Mouse (Mus musculus): ENCODE measurements around the gene Clnk. TPM values are rescaled to one million over a fixed set of nuclear protein-coding genes. Genes with fewer than 3 reads are reported as not detected.
A peak's percentile ranks its signal among the peaks of the same experiment; 100 is the strongest.

The Clnk gene
- polyA plus RNA-seq, 1 experiment from 2014 or later: not detected

DNA sequence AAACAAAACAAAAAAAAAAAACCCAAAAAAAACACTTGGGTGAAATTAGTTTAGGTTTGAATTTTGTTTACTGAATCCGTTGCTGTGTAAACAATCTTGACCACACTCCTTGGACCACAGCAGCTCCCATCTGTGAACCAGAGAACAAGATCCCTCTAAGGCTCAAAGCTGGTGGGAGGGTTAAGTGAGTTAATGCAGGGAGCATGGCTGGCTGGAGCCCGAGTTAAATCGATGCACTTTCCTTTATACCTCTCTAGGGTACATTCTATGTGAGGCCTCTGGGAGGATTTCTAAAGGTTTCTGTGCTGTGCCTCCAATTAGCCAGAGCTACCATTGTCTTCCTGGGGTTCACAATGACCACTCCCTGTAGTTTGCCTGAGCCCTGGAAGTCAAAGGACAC is 1.2 kb downstream of the Clnk start:
- Histone ChIP-seq H3K4me2 (no peak overlapping the region), H3K4me1 (replicated peaks) (peaks cover 13% of the 10 kb centered on the region), H3K9ac (replicated peaks) (no peak overlapping the region), H3K36me3 (no peaks in the 10 kb centered on the region), H3K9me3 (no peaks in the 10 kb centered on the region), H3K27ac (no peak overlapping the region), H3K27me3 (no peaks in the 10 kb centered on the region), H3K4me3 (replicated peaks) (no peak overlapping the region)
- ATAC-seq (ENCODE audit: insufficient number of reproducible peaks, insufficient read depth, low FRiP score, low TSS enrichment, low read depth): no peak
- WGBS: 43% methylated on average over 3 of the region's 3 CpGs

GRCm38 (mm10) chr5:38874931-38875330 is 1.7 kb downstream of the Clnk start:
- Histone ChIP-seq H3K27ac (no peak overlapping the region), H3K27me3 (no peaks in the 10 kb centered on the region), H3K9ac (replicated peaks) (no peak overlapping the region), H3K4me1 (replicated peaks) (peaks cover 8% of the 10 kb centered on the region), H3K36me3 (no peaks in the 10 kb centered on the region), H3K9me3 (no peaks in the 10 kb centered on the region), H3K4me3 (replicated peaks) (no peak overlapping the region), H3K4me2 (no peak overlapping the region)
- WGBS: 36% methylated on average over 1 of the region's 1 CpGs
- ATAC-seq (ENCODE audit: insufficient number of reproducible peaks, insufficient read depth, low FRiP score, low TSS enrichment, low read depth): no peak

- Histone ChIP-seq H3K9ac (replicated peaks) (no peak overlapping the region), H3K9me3 (no peaks in the 10 kb centered on the region), H3K36me3 (no peaks in the 10 kb centered on the region), H3K27me3 (no peaks in the 10 kb centered on the region), H3K4me2 (no peak overlapping the region), H3K4me1 (replicated peaks) (peaks cover 8% of the 10 kb centered on the region), H3K27ac (no peak overlapping the region), H3K4me3 (replicated peaks) (no peak overlapping the region)
- WGBS: 95% methylated on average over 3 of the region's 3 CpGs
- no peak for ATAC-seq (ENCODE audit: insufficient number of reproducible peaks, insufficient read depth, low FRiP score, low TSS enrichment, low read depth)
Observed at GRCm38 (mm10) chr5:38872906-38873305, 3.7 kb downstream of the Clnk start.

- no peak overlapping the region for H3K4me2 ChIP-seq
- H3K9ac ChIP-seq (replicated peaks): no peak overlapping the region
- no peak for ATAC-seq (ENCODE audit: insufficient number of reproducible peaks, insufficient read depth, low FRiP score, low TSS enrichment, low read depth)
- peaks cover 8% of the 10 kb centered on the region for H3K4me1 ChIP-seq (replicated peaks)
- 33% methylated on average over 2 of the region's 2 CpGs for WGBS
- no peaks in the 10 kb centered on the region for H3K36me3 ChIP-seq
- H3K4me3 ChIP-seq (replicated peaks): no peak overlapping the region
- no peaks in the 10 kb centered on the region for H3K27me3 ChIP-seq
- H3K9me3 ChIP-seq: no peaks in the 10 kb centered on the region
- H3K27ac ChIP-seq: no peak overlapping the region
Observed at GRCm38 (mm10) chr5:38871591-38871990, 5.0 kb downstream of the Clnk start.

GRCm38 (mm10) chr5:38870485-38870884 is 6.1 kb downstream of the Clnk start:
- 86% methylated on average over 12 of the region's 12 CpGs for WGBS
- Histone ChIP-seq H3K4me1 (replicated peaks) (peaks cover 4% of the 10 kb centered on the region), H3K9ac (replicated peaks) (no peak overlapping the region), H3K4me2 (no peak overlapping the region), H3K9me3 (no peaks in the 10 kb centered on the region), H3K36me3 (no peaks in the 10 kb centered on the region), H3K27me3 (no peaks in the 10 kb centered on the region), H3K27ac (no peak overlapping the region), H3K4me3 (replicated peaks) (no peak overlapping the region)
- no peak for ATAC-seq (ENCODE audit: insufficient number of reproducible peaks, insufficient read depth, low FRiP score, low TSS enrichment, low read depth)

GRCm38 (mm10) chr5:38869976-38870375 is 6.6 kb downstream of the Clnk start:
- no peak overlapping the region for H3K4me3 ChIP-seq (replicated peaks)
- no peak overlapping the region for H3K4me2 ChIP-seq
- peaks cover 3% of the 10 kb centered on the region for H3K4me1 ChIP-seq (replicated peaks)
- H3K27me3 ChIP-seq: no peaks in the 10 kb centered on the region
- no peak overlapping the region for H3K27ac ChIP-seq
- H3K9me3 ChIP-seq: no peaks in the 10 kb centered on the region
- H3K9ac ChIP-seq (replicated peaks): no peak overlapping the region
- WGBS: 90% methylated on average over 9 of the region's 9 CpGs
- no peaks in the 10 kb centered on the region for H3K36me3 ChIP-seq
- ATAC-seq (ENCODE audit: insufficient number of reproducible peaks, insufficient read depth, low FRiP score, low TSS enrichment, low read depth): no peak

GRCm38 (mm10) chr5:38864624-38865023 is 12.0 kb downstream of the Clnk start:
- no peak for ATAC-seq (ENCODE audit: insufficient number of reproducible peaks, insufficient read depth, low FRiP score, low TSS enrichment, low read depth)

DNA sequence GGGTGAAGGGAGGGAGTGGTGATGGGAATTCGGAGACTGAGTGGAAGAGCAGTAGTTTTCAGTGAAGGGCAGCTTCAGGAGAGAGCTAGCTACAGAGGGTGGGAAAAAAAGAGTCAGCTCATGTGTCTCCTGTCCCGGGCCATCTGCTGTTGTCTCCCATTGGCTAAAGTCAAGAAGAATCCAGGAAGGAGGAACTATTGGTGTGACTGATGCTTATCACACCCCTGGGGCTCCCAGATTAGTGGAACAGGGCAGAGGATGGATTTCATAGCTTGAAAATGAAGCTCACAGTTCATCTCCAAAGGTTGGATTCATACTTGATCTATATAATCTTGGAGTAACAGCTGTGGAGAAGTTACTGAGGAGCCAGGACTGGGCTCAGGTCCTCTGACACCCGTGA is 13.6 kb downstream of the Clnk start:
- H3K9ac ChIP-seq (replicated peaks): no peak overlapping the region
- no peaks in the 10 kb centered on the region for H3K36me3 ChIP-seq
- H3K9me3 ChIP-seq: no peaks in the 10 kb centered on the region
- ATAC-seq (ENCODE audit: insufficient number of reproducible peaks, insufficient read depth, low FRiP score, low TSS enrichment, low read depth): no peak
- H3K27me3 ChIP-seq: peaks cover 14% of the 10 kb centered on the region; the same call in 1 of the 2 replicates
- H3K4me2 ChIP-seq: no peak overlapping the region
- 74% methylated on average over 3 of the region's 3 CpGs for WGBS
- no peak overlapping the region for H3K27ac ChIP-seq
- H3K4me1 ChIP-seq (replicated peaks): peaks cover 28% of the 10 kb centered on the region
- H3K4me3 ChIP-seq (replicated peaks): no peak overlapping the region

More at GRCm38 (mm10) chr5:38864624-38865023, 12.0 kb downstream of the Clnk start:
- Histone ChIP-seq H3K4me1 (replicated peaks) (peaks cover 19% of the 10 kb centered on the region), H3K27ac (no peak overlapping the region), H3K9me3 (no peaks in the 10 kb centered on the region), H3K27me3 (peaks cover 14% of the 10 kb centered on the region; the same call in 1 of the 2 replicates), H3K36me3 (no peaks in the 10 kb centered on the region), H3K4me3 (replicated peaks) (no peak overlapping the region), H3K4me2 (no peak overlapping the region), H3K9ac (replicated peaks) (no peak overlapping the region)
- WGBS: 87% methylated on average over 6 of the region's 6 CpGs

GRCm38 (mm10) chr5:38862288-38862985 is 14.2 kb downstream of the Clnk start:
- no peak overlapping the region for H3K4me3 ChIP-seq (replicated peaks)
- 59% methylated on average over 13 of the region's 13 CpGs for WGBS
- H3K27me3 ChIP-seq: peaks cover 14% of the 10 kb centered on the region; the same call in 1 of the 2 replicates

DNA sequence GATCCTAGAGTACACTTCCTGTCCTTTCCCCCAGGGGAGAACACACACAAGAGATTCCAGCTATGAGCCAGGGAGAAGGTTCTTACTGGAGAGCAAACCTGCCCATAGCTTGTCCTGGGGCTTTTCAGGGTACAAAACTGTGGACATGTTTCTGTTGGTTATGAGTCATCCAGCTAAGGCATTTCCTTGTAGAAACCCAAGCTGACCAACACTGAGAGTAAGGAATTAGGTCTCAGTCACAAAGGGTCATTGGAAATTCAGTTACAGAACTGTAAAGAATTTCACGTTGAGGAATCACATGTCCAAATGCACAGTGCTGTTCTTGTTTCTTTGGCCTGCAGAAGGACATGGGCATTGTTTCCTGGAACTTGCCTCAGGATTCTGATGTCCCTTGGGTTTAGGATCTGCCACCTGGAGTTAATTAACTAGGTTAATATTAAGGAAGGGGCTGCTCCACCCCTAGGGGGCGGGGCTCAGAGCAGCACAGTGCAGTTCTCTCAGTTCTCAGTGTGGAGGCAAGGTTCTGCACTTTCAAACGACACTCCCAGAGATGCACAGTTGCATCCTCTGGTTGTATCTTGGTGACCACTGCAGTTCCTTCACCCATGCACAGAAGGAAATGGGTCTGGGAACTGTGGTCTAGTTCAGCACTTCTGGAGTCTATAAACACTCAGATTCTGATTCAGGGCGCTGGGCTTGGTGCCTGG is 18.4 kb downstream of the Clnk start:
- ATAC-seq (ENCODE audit: insufficient number of reproducible peaks, insufficient read depth, low FRiP score, low TSS enrichment, low read depth): peak; percentile 63; the same call in 1 of the 2 replicates
- H3K27ac ChIP-seq: peak overlapping the region; percentile 20; the same call in 1 of the 2 replicates

More at GRCm38 (mm10) chr5:38862288-38862985, 14.2 kb downstream of the Clnk start:
- Histone ChIP-seq H3K9ac (replicated peaks) (no peak overlapping the region), H3K36me3 (no peaks in the 10 kb centered on the region), H3K4me1 (replicated peaks) (peaks cover 33% of the 10 kb centered on the region), H3K9me3 (no peaks in the 10 kb centered on the region), H3K27ac (no peak overlapping the region), H3K4me2 (no peak overlapping the region)
- no peak for ATAC-seq (ENCODE audit: insufficient number of reproducible peaks, insufficient read depth, low FRiP score, low TSS enrichment, low read depth)

GRCm38 (mm10) chr5:38857591-38857990 is 19.0 kb downstream of the Clnk start:
- H3K36me3 ChIP-seq: no peaks in the 10 kb centered on the region
- 38% methylated on average over 1 of the region's 1 CpGs for WGBS
- H3K27me3 ChIP-seq: peaks cover 9% of the 10 kb centered on the region; the same call in 1 of the 2 replicates
- H3K9me3 ChIP-seq: no peaks in the 10 kb centered on the region
- H3K4me1 ChIP-seq (replicated peaks): peaks cover 48% of the 10 kb centered on the region
- no peak for ATAC-seq (ENCODE audit: insufficient number of reproducible peaks, insufficient read depth, low FRiP score, low TSS enrichment, low read depth)
- H3K9ac ChIP-seq (replicated peaks): no peak overlapping the region
- H3K4me2 ChIP-seq: no peak overlapping the region
- H3K4me3 ChIP-seq (replicated peaks): no peak overlapping the region
- 0 out of 2 replicates have a peak overlapping the region, but pooled peaks have one; percentile 20 for H3K27ac ChIP-seq

More for the DNA sequence above, 18.4 kb downstream of the Clnk start:
- no peak overlapping the region for H3K9ac ChIP-seq (replicated peaks)
- H3K36me3 ChIP-seq: no peaks in the 10 kb centered on the region
- H3K4me2 ChIP-seq: no peak overlapping the region
- H3K4me3 ChIP-seq (replicated peaks): no peak overlapping the region
- H3K27me3 ChIP-seq: peaks cover 14% of the 10 kb centered on the region; the same call in 1 of the 2 replicates
- H3K9me3 ChIP-seq: no peaks in the 10 kb centered on the region
- H3K4me1 ChIP-seq (replicated peaks): peaks cover 52% of the 10 kb centered on the region
- 29% methylated on average over 4 of the region's 4 CpGs for WGBS

All from limb, embryonic 12.5 days (tissue).